Mouse (Mus musculus): ENCODE measurements around the gene Trim10.

Gene Trim10

GRCm38 (mm10) chr17:36920239-36920638, 50.9 kb downstream of the Trim10 start:
- no peak for DNase-seq

- no peak for DNase-seq
Observed at GRCm38 (mm10) chr17:36922715-36923114, 53.3 kb downstream of the Trim10 start.

GRCm38 (mm10) chr17:36923491-36923890, 54.1 kb downstream of the Trim10 start:
- DNase-seq, result no peak
